Mouse (Mus musculus): ENCODE measurements around the gene Hoxc6. TPM values are rescaled to one million over a fixed set of nuclear protein-coding genes. Genes with fewer than 3 reads are reported as not detected.
A peak's percentile ranks its signal among the peaks of the same experiment; 100 is the strongest.

Hoxc6 gene
- polyA plus RNA-seq, 1 experiment from 2014 or later, result not detected

DNA sequence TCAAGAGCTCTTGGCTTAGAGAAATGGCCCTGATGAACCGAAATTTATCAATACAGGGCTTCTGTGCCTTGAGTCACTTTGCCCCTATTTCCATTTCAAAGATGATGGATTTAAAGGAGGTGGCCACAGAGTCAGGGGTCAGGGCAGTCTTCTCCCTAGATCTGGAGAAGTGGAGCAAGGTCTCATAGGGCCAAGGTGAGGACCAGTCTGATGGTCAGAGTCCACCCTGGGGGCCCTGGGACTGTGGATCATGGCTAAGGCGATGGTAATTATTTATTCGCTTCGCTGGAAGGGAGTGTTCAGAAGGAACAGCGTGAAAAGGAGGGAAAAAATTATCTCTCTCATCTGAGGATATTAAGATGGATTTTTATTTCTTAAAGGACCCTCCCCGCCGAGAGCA is 23.0 kb upstream of the Hoxc6 start:
- H3K9me3 ChIP-seq, result no peaks in the 10 kb centered on the region
- 6% methylated on average over 7 of the region's 7 CpGs for WGBS
- H3K36me3 ChIP-seq, result no peaks in the 10 kb centered on the region
- peaks cover 100% of the 10 kb centered on the region for H3K27me3 ChIP-seq (ENCODE audit: insufficient read depth, poor library complexity, severe bottlenecking)
- no peak for DNase-seq (ENCODE audit: low spot score)
- no peak overlapping the region for H3K4me3 ChIP-seq
- H3K4me1 ChIP-seq (replicated peaks), result no peaks in the 10 kb centered on the region
- H3K27ac ChIP-seq, result no peak overlapping the region

DNA sequence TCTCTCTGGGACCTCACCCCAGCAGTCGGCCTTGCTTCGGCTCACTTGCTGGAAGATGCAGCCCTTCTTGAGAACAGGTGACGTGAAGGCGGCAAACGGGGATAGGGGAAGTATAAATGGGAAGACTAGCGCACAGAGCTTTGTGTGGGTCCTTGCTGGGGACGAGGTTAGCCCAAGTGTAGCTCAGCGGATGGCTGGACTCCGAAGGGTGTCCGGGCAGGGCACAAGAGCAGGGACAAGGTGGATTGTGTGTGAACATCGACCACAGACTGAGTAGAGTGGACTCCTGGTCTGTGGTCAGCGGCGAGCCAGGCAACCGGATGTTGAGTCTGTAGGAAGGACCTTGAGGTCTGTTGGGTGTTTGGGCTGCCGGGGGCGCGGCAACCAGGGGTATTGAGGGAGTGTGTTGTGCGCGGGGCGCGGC is 22.4 kb upstream of the Hoxc6 start:
- no peak overlapping the region for H3K27ac ChIP-seq
- no peak overlapping the region for H3K4me3 ChIP-seq
- no peaks in the 10 kb centered on the region for H3K4me1 ChIP-seq (replicated peaks)
- peaks cover 100% of the 10 kb centered on the region for H3K27me3 ChIP-seq (ENCODE audit: insufficient read depth, poor library complexity, severe bottlenecking)
- peak; percentile 62 for DNase-seq (ENCODE audit: low spot score)
- H3K36me3 ChIP-seq, result no peaks in the 10 kb centered on the region
- H3K9me3 ChIP-seq, result no peaks in the 10 kb centered on the region
- WGBS, result 1% methylated on average over 21 of the region's 21 CpGs

DNA sequence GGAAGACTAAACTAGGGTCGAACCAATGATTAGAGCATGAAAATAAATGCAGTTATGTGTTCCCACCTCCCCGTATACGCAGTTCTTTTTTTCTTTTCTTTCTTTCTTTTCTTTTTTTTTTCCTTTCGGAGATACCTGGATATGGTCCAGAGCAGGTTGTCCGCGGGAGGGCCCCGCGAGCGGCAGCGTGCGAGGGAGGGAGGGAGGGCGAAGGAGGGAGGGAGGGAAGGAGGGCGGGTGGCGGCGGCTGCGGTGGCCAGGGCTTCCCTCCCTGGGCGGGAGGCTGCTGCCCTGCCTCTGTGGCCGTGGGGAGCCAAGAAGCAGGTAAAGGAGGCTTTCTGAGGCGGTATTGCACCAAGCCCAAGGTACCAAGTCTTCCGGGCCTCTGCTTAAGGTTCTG is 21.9 kb upstream of the Hoxc6 start, which contains the start of gene Hoxc9:
TSS of gene Hoxc9 (plus strand) at position 269 of the 400 bp plus-strand sequence.
- Histone ChIP-seq H3K4me1 (replicated peaks) (no peaks in the 10 kb centered on the region; the same call in 1 of the 2 replicates), H3K27ac (no peak within 1 kb of the TSS), H3K9me3 (no peaks in the 10 kb centered on the region), H3K36me3 (no peaks in the 10 kb centered on the region), H3K4me3 (no peak within 1 kb of the TSS), H3K27me3 (ENCODE audit: insufficient read depth, poor library complexity, severe bottlenecking) (peaks cover 100% of the 10 kb centered on the region)
- no peak for DNase-seq (ENCODE audit: low spot score)
- 2% methylated on average over 20 of the region's 20 CpGs for WGBS

DNA sequence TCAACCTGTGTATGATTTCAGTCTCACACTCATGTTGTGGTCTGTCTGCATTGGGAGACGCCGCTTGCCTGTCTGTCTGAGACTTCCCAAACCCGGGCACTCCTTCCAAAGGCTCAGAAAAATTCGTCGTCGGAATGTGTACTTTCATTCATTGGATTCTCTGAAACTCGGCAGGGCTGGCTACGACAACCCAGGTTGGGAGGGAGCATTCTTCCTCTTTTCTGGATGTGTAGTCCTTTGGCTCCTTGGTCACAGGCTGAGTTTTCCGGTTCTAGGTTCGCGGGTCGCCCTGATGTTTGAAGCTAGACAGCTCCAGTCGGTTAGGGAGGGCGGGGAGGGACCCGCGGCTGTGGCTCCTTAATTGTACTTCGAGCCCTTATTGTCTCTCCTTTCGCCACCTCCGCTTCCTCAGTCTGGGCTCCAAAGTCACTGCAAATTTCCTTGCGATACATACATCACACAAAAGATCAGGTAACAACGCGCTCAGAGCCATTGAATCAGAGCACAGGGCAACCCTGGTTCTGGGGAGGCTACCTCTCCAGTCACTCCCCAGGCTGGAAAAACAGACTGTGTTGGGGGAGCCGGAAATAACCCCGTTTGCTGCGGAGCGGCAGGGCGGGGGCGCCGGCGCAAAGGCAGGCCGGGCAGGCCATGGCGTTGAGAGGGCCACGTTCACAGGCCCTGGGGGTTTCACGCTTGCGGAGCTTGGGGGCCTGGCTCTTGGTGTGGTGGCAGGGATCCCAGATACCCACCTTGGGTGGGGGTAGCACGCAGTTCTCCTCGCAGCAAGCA is 21.2 kb upstream of the Hoxc6 start:
- WGBS, result under 1% methylated on average over 37 of the region's 37 CpGs
- H3K27ac ChIP-seq, result no peak overlapping the region
- H3K4me3 ChIP-seq, result no peak overlapping the region
- peaks cover 7% of the 10 kb centered on the region for H3K4me1 ChIP-seq (replicated peaks)
- H3K9me3 ChIP-seq, result no peaks in the 10 kb centered on the region
- H3K27me3 ChIP-seq (ENCODE audit: insufficient read depth, poor library complexity, severe bottlenecking), result peaks cover 100% of the 10 kb centered on the region
- no peak for DNase-seq (ENCODE audit: low spot score)
- no peaks in the 10 kb centered on the region for H3K36me3 ChIP-seq

DNA sequence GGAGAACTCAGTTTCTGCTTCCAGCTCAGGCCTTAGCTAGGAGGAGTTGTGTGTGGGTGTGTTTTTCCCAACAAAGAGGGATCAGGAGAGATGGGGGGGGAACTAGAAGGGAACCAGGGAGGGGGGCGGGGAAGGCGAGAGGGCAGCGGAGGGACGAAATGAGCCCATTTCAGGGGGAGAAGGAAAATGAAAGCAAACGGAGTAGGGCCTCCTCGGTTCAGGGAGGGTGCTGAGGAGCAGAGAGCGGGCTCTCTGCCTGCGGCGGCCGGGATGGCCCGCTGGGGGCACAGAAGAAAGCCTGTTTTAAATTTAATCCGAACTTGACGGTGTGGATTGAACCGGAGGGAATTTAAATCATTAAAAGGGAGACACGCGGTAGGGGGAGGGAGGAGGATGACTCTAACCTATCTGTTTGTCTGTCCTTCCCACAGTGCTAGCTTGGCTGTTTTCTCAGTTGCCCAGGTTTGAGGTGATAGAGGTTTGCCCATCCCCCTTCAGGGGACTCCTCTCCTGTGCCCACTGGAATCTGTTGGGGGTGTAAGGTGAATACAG is 20.6 kb upstream of the Hoxc6 start:
- Histone ChIP-seq H3K4me1 (replicated peaks) (peaks cover 10% of the 10 kb centered on the region), H3K27ac (no peak overlapping the region), H3K9me3 (no peaks in the 10 kb centered on the region), H3K36me3 (no peaks in the 10 kb centered on the region), H3K27me3 (ENCODE audit: insufficient read depth, poor library complexity, severe bottlenecking) (peaks cover 100% of the 10 kb centered on the region), H3K4me3 (no peak overlapping the region)
- DNase-seq (ENCODE audit: low spot score), result no peak
- under 1% methylated on average over 16 of the region's 16 CpGs for WGBS

DNA sequence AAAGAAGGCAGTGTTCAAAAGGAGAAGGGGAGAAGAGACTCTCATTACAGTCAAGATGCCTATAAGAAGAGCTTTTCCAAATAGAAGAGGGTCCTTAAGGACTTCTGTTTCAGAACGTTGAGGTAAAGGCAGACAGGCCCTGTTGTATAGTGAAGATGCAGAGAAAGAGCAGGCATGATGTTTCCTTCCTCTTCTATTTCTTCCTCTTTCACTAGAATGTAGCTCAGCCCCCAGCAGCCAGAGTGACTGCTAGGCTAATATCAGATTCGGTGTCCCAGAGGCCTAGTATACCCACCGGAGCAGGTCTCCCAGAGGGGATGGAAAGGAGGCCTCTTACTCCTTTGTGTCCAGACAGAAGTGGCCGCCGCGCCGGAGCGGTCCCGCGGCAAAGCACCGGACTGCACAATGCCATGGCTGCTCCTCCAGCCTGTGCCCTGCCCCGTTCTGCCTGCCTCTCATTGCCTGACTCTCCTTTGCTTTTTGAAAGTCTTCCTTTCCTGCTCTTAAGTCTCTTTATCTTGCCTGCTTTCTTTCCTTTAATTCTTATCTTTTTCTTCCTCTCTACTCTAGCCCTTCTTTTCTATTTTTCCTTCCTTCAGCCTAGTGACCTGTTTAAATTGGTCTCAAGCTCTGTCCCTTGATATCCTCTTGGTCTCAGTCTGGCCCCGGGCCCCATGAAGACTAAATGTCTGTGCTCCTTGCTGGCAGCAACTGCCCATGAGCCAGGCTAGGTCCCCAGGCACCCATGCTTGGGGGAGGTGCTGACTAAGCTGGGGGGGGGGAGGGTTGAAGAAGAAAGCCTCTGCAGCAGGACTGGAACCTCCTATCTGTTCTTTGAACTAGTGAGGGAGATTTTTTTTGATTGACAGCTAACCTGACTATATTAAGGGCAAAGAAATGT is 19.2 kb upstream of the Hoxc6 start:
- Histone ChIP-seq H3K4me3 (no peak overlapping the region), H3K4me1 (replicated peaks) (peaks cover 10% of the 10 kb centered on the region), H3K27me3 (ENCODE audit: insufficient read depth, poor library complexity, severe bottlenecking) (peaks cover 100% of the 10 kb centered on the region), H3K9me3 (no peaks in the 10 kb centered on the region), H3K27ac (no peak overlapping the region), H3K36me3 (no peaks in the 10 kb centered on the region)
- 1% methylated on average over 13 of the region's 13 CpGs for WGBS
- no peak for DNase-seq (ENCODE audit: low spot score)

DNA sequence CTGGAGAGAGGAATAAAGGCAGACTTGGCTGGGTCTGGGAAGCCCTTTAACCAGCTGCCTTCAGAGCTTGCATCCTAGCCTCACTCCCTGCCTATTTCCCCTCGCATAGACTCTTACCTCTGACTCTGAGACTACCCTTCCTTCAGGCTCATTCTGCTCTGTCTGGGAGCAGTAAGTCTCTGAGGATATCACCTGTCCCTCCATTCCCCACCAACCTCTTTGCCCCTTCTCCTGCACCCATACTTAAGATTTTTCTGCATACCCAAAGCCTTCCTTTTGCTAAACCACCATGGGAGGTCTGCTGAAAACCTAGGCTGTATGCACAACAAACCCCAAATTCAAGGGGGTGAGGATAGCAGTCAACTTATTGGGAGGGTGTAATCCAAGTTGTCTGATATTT is 18.1 kb upstream of the Hoxc6 start:
- H3K4me1 ChIP-seq (replicated peaks), result peaks cover 10% of the 10 kb centered on the region
- DNase-seq (ENCODE audit: low spot score), result no peak
- no peak overlapping the region for H3K27ac ChIP-seq
- WGBS, result 5% methylated on average over 1 of the region's 1 CpGs
- H3K4me3 ChIP-seq, result no peak overlapping the region
- peaks cover 100% of the 10 kb centered on the region for H3K27me3 ChIP-seq (ENCODE audit: insufficient read depth, poor library complexity, severe bottlenecking)
- no peaks in the 10 kb centered on the region for H3K36me3 ChIP-seq
- no peaks in the 10 kb centered on the region for H3K9me3 ChIP-seq

DNA sequence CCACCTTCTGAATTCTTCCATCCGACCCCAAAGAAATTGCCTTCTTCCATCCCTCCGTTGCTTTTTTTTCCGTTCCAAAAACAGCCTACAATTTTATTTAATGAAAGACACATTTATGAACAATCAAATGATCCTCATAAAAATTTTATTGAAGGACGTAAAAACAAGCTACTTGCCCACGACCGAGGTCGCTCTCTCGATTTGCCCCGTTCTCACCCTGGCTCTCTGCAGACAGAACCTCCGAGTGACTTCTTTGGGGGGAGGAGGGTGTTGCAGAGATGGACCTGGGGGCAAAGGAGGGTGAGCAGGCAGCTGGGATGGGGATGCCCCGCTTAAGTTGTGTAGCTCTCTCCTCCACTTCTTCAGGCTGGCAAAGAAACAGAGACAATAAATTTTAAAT is 17.7 kb upstream of the Hoxc6 start:
- H3K36me3 ChIP-seq, result no peaks in the 10 kb centered on the region
- no peak for DNase-seq (ENCODE audit: low spot score)
- no peak overlapping the region for H3K27ac ChIP-seq
- no peaks in the 10 kb centered on the region for H3K9me3 ChIP-seq
- H3K4me1 ChIP-seq (replicated peaks), result peaks cover 10% of the 10 kb centered on the region
- H3K27me3 ChIP-seq (ENCODE audit: insufficient read depth, poor library complexity, severe bottlenecking), result peaks cover 100% of the 10 kb centered on the region
- WGBS, result 4% methylated on average over 11 of the region's 11 CpGs
- no peak overlapping the region for H3K4me3 ChIP-seq

DNA sequence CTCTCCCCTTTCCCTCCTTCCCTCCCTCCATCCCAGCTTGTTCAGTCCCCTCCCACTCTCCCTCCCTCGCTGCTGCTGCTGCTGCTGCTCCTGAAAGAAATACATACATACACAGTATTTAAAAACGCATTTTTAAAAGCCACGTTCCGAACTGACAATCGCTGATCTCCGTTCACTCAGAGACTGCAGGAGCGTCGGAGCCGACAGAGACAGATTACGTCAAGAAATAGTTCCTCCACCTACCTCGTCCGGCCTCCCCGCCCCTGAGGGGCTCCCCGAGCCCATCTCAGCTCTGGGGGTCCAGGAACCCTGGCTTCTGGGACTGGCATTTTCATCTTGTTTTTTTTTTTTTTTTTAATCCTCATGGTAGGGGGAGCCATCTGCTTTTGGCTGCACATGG is 17.1 kb upstream of the Hoxc6 start:
- H3K27me3 ChIP-seq (ENCODE audit: insufficient read depth, poor library complexity, severe bottlenecking), result peaks cover 100% of the 10 kb centered on the region
- H3K36me3 ChIP-seq, result no peaks in the 10 kb centered on the region
- no peak overlapping the region for H3K27ac ChIP-seq
- WGBS, result 2% methylated on average over 14 of the region's 14 CpGs
- peak overlapping the region; percentile 42; the same call in 1 of the 2 replicates for H3K4me3 ChIP-seq
- H3K4me1 ChIP-seq (replicated peaks), result peaks cover 10% of the 10 kb centered on the region
- no peaks in the 10 kb centered on the region for H3K9me3 ChIP-seq
- DNase-seq (ENCODE audit: low spot score), result no peak

DNA sequence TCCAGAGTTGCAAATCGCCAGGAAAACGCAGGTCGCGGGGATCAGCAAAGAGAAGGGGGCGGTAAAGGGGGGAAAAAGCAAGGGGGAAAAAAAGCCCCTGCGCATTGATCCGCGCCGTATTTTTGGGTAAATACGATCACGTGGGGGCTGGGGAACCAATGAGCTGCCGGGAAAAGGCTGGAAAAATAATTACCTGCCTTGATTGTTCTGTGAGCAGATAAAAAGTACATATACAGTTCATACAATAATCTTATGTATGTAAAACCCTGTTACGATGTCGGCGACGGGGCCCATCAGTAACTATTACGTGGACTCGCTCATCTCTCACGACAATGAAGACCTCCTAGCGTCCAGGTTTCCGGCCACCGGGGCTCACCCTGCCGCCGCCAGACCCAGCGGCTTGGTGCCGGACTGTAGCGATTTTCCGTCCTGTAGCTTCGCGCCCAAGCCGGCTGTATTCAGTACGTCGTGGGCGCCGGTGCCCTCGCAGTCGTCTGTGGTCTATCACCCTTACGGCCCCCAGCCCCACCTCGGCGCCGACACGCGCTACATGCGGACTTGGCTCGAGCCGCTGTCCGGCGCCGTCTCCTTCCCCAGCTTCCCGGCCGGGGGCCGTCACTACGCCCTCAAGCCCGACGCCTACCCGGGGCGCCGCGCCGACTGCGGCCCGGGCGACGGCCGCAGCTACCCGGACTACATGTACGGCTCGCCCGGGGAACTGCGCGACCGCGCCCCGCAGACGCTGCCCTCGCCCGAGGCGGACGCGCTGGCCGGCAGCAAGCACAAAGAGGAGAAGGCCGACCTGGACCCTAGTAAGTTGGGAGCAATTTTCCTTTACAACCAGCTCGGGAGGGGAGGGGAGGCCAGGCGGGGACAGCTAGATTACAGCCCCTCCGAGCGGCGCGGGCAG is 16.4 kb upstream of the Hoxc6 start:
- Histone ChIP-seq H3K27me3 (ENCODE audit: insufficient read depth, poor library complexity, severe bottlenecking) (peaks cover 100% of the 10 kb centered on the region), H3K27ac (no peak overlapping the region), H3K36me3 (no peaks in the 10 kb centered on the region), H3K4me3 (peak overlapping the region; percentile 42), H3K4me1 (replicated peaks) (peaks cover 10% of the 10 kb centered on the region), H3K9me3 (no peaks in the 10 kb centered on the region)
- WGBS, result under 1% methylated on average over 88 of the region's 88 CpGs
- DNase-seq (ENCODE audit: low spot score), result peak; percentile 63

DNA sequence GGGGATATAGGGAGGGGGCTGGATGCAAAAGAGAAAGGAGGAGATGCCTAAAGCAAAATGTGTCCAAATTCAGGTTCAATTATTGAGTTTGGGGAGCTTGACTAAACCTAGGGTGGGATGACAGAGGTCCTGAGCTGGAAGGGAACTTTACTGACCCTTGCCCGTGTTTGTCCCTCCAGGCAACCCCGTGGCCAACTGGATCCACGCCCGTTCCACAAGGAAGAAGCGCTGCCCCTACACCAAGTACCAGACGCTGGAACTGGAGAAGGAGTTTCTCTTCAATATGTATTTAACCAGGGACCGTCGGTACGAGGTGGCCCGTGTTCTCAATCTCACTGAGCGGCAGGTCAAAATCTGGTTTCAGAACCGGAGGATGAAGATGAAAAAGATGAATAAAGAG is 14.3 kb upstream of the Hoxc6 start:
- DNase-seq (ENCODE audit: low spot score), result no peak
- no peak overlapping the region for H3K27ac ChIP-seq
- no peaks in the 10 kb centered on the region for H3K36me3 ChIP-seq
- H3K27me3 ChIP-seq (ENCODE audit: insufficient read depth, poor library complexity, severe bottlenecking), result peaks cover 100% of the 10 kb centered on the region
- H3K4me1 ChIP-seq (replicated peaks), result peaks cover 10% of the 10 kb centered on the region
- WGBS, result 1% methylated on average over 12 of the region's 12 CpGs
- no peaks in the 10 kb centered on the region for H3K9me3 ChIP-seq
- H3K4me3 ChIP-seq, result no peak overlapping the region

DNA sequence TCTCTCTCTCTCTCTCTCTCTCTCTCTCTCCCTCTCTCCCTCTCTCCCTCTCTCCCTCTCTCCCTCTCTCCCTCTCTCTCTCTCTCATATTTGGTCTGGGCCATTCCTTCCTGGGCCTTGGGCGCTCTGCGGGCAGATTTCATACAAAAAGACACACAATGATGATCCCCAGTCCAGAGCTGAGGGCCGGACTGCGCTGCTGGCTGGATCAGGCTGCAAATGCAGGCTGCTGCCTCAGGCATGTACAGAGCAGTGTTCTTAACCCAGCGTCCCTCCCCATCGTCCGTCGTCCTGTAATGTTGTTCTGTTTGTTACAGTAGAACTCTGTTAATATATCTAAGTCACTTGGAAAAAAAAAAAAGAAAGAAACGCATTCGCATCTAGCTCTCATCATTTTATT is 13.5 kb upstream of the Hoxc6 start:
- 1% methylated on average over 10 of the region's 10 CpGs for WGBS
- DNase-seq (ENCODE audit: low spot score), result no peak
- Histone ChIP-seq H3K27me3 (ENCODE audit: insufficient read depth, poor library complexity, severe bottlenecking) (peaks cover 100% of the 10 kb centered on the region), H3K4me1 (replicated peaks) (peaks cover 10% of the 10 kb centered on the region), H3K4me3 (no peak overlapping the region), H3K9me3 (no peaks in the 10 kb centered on the region), H3K36me3 (no peaks in the 10 kb centered on the region), H3K27ac (no peak overlapping the region)

Measured in hindbrain, embryonic 10.5 days (tissue).